Mouse (Mus musculus): ENCODE measurements around the gene Rab6b. TPM values are rescaled to one million over a fixed set of nuclear protein-coding genes. Genes with fewer than 3 reads are reported as not detected.

The Rab6b gene
- 6.8 and 8.4 TPM in 2 replicates for polyA plus RNA-seq (2016; fragmentation: Nextera tagmentation; extraction: Ambion mirVana)

DNA sequence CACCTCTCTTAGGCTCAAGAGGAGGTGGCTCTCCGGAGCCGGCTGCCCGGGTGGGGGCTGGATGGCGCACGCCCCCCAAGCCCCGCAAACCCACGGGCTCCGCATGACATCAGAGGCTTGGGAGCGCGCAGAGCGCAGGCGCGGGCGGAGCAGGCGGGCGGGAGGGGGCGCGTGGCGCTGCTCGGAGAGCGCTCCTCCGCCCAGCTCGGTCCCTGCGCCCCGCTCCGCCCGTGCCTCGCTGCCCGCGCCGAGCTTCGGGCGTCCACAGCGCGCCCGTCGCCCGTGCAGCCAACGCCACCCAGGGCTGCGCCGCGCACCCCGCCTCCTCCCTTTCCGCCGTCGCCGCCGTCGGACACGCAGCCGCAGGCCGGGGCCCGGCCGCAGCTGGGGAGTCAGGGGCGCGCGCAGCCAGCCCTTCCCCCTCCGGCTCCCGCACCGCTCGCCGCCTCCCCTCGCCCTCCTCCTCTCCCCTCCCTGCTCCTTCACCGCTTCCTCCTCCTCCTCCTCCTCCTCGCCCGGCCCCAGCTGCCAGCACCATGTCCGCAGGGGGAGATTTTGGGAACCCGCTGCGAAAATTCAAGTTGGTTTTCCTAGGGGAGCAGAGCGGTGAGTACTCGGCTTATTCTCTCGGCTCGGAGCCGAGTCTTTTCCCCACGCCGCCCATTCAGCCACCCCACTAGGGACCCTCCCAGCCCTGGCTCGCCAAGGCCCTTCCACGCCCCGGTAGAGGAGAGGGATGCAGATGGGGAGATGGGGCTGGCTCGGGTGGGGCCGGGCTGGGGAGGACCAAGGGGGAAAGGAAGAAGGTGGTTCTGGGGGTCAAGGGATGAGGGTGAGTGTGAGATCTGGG, at the start of gene Rab6b:
TSS of gene Rab6b (plus strand) at position 167 of the 850 bp plus-strand sequence.
- peak within 1 kb of the TSS; percentile 81 for H3K4me3 ChIP-seq
- DNase-seq (ENCODE audit: low spot score): peak; percentile 76
- H3K9me3 ChIP-seq: no peaks in the 10 kb centered on the region
- peaks cover 62% of the 10 kb centered on the region for H3K27me3 ChIP-seq (replicated peaks; ENCODE audit: low read depth, poor library complexity, severe bottlenecking)
- H3K36me3 ChIP-seq (replicated peaks): no peaks in the 10 kb centered on the region
- H3K27ac ChIP-seq (replicated peaks): peak within 1 kb of the TSS; percentile 86
- peaks cover 45% of the 10 kb centered on the region for H3K4me1 ChIP-seq
- WGBS: under 1% methylated on average over 80 of the region's 81 CpGs

DNA sequence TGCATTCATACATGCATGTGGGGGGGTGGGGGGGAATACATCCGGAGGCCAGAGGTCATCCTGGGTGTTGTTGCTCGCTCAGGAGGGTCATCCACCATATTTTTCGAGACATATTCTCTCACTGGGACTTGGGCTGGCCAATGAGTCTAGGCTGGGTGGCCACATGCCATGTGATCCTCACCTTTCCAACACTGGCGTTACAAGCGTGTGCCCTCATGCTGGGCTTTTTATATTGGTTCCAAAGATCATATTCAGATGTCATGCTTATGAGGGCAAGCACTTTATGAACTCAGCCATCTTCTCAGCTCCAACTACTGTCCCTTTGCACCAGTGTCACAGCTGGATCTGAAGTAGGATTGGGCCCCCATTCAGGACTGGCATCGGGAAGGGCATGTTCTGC, 48.0 kb upstream of the Rab6b start:
- H3K27me3 ChIP-seq (replicated peaks; ENCODE audit: low read depth, poor library complexity, severe bottlenecking): no peaks in the 10 kb centered on the region
- H3K9me3 ChIP-seq: no peaks in the 10 kb centered on the region
- H3K4me1 ChIP-seq: peaks cover 9% of the 10 kb centered on the region; the same call in 1 of the 2 replicates
- 92% methylated on average over 6 of the region's 6 CpGs for WGBS
- no peaks in the 10 kb centered on the region for H3K36me3 ChIP-seq (replicated peaks)
- DNase-seq (ENCODE audit: low spot score): no peak
- H3K27ac ChIP-seq (replicated peaks): no peak overlapping the region
- no peak overlapping the region for H3K4me3 ChIP-seq

DNA sequence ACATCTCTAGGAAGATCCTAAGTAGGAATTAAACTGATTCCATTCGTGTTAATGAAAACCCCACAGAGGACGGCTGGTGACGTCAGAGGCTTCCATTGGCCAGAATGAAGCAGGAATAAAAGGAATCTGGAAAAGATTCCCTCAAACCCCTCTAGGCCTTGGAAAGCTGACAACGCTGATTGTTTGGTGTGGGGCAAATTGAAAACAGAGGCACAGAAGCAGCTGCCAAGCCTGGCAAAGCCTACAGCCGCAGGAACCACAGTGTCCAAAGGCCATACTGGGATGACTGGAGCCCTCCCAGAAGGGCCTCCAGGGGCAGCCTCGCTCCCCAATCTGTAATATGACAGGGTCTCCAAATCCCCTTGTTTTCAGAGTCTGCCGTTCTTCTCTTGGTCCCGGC, 44.7 kb upstream of the Rab6b start:
- no peak overlapping the region for H3K4me3 ChIP-seq
- peak; percentile 24 for DNase-seq (ENCODE audit: low spot score)
- H3K4me1 ChIP-seq: peaks cover 9% of the 10 kb centered on the region; the same call in 1 of the 2 replicates
- no peaks in the 10 kb centered on the region for H3K9me3 ChIP-seq
- H3K27me3 ChIP-seq (replicated peaks; ENCODE audit: low read depth, poor library complexity, severe bottlenecking): no peaks in the 10 kb centered on the region
- 65% methylated on average over 8 of the region's 8 CpGs for WGBS
- no peak overlapping the region for H3K27ac ChIP-seq (replicated peaks)
- no peaks in the 10 kb centered on the region for H3K36me3 ChIP-seq (replicated peaks)

DNA sequence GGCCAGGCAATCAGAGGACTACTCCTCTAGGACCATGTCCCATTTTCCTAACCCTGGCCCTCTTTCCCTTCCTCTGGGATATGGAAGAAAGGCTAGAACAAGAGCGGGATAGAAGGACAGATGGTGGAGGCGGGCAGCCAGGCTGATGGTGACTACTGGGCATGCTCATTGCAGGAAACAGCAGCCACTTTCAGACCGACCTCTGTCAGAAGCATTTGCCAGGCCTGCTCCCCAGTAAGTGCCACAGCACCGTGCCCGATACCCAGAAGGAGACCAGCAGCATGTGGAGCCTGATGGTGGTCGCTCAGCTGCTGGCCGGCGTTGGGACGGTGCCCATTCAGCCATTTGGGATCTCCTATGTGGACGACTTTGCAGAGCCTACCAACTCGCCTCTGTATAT, 43.9 kb upstream of the Rab6b start:
- DNase-seq (ENCODE audit: low spot score): no peak
- no peak overlapping the region for H3K27ac ChIP-seq (replicated peaks)
- 92% methylated on average over 11 of the region's 11 CpGs for WGBS

DNA sequence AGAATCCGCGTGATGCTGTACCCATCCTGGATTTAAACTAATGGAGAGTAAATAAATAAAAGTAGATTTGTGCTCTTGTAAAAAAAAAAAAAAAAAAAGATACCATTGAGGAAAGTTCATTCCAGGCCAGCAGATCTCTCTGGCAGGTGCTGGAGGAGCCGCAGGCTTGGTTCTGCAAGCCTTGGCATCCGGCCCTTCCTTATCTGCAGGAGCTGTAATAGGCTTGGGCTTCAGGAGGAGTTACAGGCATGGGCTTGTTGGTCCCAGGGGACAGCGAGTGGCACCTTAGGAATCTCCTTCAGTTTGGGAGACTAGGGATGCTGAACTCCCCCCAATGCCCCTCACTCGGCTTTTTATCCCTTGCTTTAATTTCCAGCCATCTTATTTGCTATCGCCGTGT, 42.8 kb upstream of the Rab6b start:
- WGBS: 92% methylated on average over 8 of the region's 8 CpGs
- Histone ChIP-seq H3K36me3 (replicated peaks) (no peaks in the 10 kb centered on the region), H3K27me3 (replicated peaks; ENCODE audit: low read depth, poor library complexity, severe bottlenecking) (no peaks in the 10 kb centered on the region), H3K9me3 (no peaks in the 10 kb centered on the region), H3K27ac (replicated peaks) (no peak overlapping the region), H3K4me1 (peaks cover 9% of the 10 kb centered on the region; the same call in 1 of the 2 replicates), H3K4me3 (no peak overlapping the region)
- no peak for DNase-seq (ENCODE audit: low spot score)

More for the DNA sequence above, 43.9 kb upstream of the Rab6b start:
- Histone ChIP-seq H3K4me1 (peaks cover 9% of the 10 kb centered on the region; the same call in 1 of the 2 replicates), H3K27me3 (replicated peaks; ENCODE audit: low read depth, poor library complexity, severe bottlenecking) (no peaks in the 10 kb centered on the region), H3K4me3 (no peak overlapping the region), H3K36me3 (replicated peaks) (no peaks in the 10 kb centered on the region), H3K9me3 (no peaks in the 10 kb centered on the region)

DNA sequence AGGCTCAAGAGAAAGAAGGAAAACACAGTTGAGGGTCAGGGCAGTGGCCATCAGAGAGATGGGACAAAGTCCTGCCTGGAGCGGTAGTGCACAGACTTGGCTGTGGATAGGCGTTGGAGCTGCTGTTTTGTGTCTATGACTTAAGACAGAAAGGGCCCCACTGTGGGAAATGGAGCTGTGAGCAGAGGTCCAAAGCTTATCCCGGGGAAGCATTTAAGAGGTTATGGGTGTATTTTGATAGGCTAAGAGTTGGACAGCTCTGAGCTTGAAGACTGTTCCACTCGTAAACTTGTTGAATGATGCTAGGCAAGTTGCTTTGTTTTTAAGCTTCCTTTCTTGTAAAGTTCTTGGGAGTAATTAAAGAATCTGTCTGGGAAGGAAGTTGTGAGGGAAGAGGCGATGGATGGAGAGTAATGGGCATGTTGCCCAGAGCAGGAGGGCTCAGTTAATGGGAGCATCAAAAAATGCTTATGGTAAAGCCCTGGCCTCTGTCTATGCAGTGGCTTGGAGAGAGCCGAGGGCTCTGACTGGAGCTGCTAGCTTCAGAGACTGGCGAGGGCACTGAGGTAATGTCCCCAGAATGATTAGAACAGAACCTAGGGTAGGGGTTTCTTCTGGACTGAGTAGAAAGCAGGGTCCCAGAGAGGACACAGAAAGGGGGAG, 39.9 kb upstream of the Rab6b start:
- Histone ChIP-seq H3K36me3 (replicated peaks) (no peaks in the 10 kb centered on the region), H3K27me3 (replicated peaks; ENCODE audit: low read depth, poor library complexity, severe bottlenecking) (no peaks in the 10 kb centered on the region), H3K27ac (replicated peaks) (no peak overlapping the region), H3K9me3 (no peaks in the 10 kb centered on the region), H3K4me1 (peaks cover 6% of the 10 kb centered on the region; the same call in 1 of the 2 replicates), H3K4me3 (no peak overlapping the region)
- 92% methylated on average over 7 of the region's 7 CpGs for WGBS
- DNase-seq (ENCODE audit: low spot score): no peak

DNA sequence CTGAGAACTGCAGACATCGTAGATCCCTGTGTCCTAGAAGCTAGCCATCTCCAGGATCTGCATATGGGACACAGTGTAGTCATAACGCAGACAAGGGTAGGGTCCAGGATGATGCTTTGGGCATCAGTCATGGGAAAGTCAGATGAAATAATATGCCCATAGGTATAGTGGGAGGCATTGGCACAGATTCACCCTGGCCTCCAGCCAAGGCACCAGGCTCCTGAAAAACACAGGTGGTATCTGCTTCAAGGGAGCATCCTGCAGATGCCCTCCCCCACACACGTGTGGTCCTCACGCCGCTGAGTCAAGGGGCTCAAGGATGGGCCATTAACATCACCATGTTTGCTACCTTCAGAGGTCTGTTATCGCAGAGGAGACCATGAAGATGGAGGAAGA, 39.4 kb upstream of the Rab6b start:
- Histone ChIP-seq H3K4me3 (no peak overlapping the region), H3K27me3 (replicated peaks; ENCODE audit: low read depth, poor library complexity, severe bottlenecking) (no peaks in the 10 kb centered on the region), H3K9me3 (no peaks in the 10 kb centered on the region), H3K4me1 (peaks cover 2% of the 10 kb centered on the region; the same call in 1 of the 2 replicates), H3K36me3 (replicated peaks) (no peaks in the 10 kb centered on the region), H3K27ac (replicated peaks) (no peak overlapping the region)
- 93% methylated on average over 6 of the region's 6 CpGs for WGBS
- DNase-seq (ENCODE audit: low spot score): no peak

DNA sequence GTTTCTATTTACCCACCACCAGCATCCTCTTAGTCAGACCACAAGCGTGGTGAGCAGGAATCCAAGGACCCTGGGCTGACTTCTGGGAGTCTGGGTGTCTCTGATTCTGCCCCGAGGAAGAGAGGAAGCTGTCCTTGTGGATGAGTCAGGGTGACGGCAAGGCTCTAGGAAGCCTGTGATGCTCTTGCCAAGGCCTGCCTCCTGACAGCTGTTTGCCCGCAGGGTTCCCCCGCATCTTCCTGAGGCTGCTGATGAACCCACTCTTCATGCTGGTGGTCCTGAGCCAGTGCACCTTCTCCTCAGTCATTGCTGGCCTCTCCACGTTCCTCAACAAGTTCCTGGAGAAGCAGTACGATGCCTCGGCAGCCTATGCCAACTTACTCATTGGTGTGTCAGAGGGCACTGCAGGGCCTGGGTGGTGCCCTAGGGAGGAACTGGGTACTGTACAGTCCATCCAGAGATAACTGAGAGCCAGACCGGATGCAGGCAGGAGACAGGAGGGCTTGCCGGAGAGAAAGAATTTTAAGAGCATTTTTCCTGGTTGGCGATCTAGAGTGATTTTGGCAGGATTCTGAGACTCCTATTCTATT, 38.6 kb upstream of the Rab6b start:
- DNase-seq (ENCODE audit: low spot score): no peak
- no peaks in the 10 kb centered on the region for H3K9me3 ChIP-seq
- H3K4me3 ChIP-seq: no peak overlapping the region
- H3K4me1 ChIP-seq: no peaks in the 10 kb centered on the region
- H3K27ac ChIP-seq (replicated peaks): no peak overlapping the region
- WGBS: 88% methylated on average over 11 of the region's 11 CpGs
- H3K27me3 ChIP-seq (replicated peaks; ENCODE audit: low read depth, poor library complexity, severe bottlenecking): no peaks in the 10 kb centered on the region
- H3K36me3 ChIP-seq (replicated peaks): no peaks in the 10 kb centered on the region

DNA sequence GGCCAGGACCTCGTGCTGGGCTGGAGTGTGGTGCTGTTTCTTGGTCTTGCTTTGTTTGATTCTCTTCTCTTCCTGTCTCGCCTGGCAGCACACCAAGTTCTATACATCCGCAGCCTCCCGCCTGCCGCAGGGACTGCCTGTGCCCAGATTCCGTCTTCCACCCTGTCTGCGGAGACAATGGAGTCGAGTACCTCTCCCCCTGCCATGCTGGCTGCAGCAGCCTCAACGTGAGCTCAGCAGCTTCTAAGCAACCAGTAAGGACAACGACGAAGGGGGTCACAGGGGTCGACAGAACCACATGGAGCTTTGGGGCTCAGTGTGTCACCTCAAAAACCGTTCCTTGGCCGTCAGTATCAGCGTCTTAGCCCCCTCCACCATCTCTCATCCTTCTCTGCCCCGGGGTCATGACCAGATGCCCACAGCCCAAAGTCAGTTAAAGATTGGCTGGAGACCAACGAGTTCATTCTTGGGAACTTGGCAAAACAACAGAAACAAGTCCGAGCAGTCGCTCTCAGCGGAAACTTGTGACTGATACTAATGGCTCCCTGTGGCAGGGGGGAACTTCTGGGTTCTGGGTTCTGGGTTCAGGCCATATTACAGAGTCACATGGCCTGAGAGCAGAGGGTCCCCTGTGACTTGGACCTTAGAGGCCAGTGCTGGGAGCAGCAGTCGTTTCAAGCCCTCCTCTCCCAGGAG, 34.6 kb upstream of the Rab6b start:
- no peaks in the 10 kb centered on the region for H3K36me3 ChIP-seq (replicated peaks)
- H3K4me3 ChIP-seq: no peak overlapping the region
- no peaks in the 10 kb centered on the region for H3K9me3 ChIP-seq
- DNase-seq (ENCODE audit: low spot score): no peak
- H3K27me3 ChIP-seq (replicated peaks; ENCODE audit: low read depth, poor library complexity, severe bottlenecking): no peaks in the 10 kb centered on the region
- H3K27ac ChIP-seq (replicated peaks): no peak overlapping the region
- H3K4me1 ChIP-seq: no peaks in the 10 kb centered on the region
- 85% methylated on average over 21 of the region's 21 CpGs for WGBS

DNA sequence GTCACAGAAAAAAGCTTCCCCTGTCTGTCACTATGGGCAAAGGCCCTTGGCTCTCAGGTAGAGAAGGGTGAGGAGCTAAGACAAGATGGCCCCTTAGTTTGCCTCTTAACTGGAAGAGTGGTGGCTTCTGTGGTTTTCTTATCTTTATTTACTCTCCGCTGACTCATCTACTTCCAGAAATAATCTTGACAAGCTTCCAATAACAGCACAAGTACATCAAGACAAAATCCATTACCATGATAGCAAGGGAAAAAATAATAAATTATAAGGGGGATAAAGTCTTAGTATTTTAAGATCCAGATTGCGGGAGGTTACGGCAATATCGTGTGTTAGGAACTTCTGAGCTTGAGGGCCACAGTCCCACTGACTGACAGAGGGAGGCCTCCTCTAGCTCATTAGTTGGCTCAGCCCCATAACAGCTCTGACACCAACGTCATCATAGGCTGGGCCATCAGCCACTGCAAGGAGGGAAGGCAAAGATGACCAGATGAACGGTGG, 33.3 kb upstream of the Rab6b start:
- H3K36me3 ChIP-seq (replicated peaks): no peaks in the 10 kb centered on the region
- H3K4me3 ChIP-seq: no peak overlapping the region
- no peaks in the 10 kb centered on the region for H3K9me3 ChIP-seq
- no peak for DNase-seq (ENCODE audit: low spot score)
- no peaks in the 10 kb centered on the region for H3K4me1 ChIP-seq
- 96% methylated on average over 6 of the region's 6 CpGs for WGBS
- H3K27ac ChIP-seq (replicated peaks): no peak overlapping the region
- no peaks in the 10 kb centered on the region for H3K27me3 ChIP-seq (replicated peaks; ENCODE audit: low read depth, poor library complexity, severe bottlenecking)

DNA sequence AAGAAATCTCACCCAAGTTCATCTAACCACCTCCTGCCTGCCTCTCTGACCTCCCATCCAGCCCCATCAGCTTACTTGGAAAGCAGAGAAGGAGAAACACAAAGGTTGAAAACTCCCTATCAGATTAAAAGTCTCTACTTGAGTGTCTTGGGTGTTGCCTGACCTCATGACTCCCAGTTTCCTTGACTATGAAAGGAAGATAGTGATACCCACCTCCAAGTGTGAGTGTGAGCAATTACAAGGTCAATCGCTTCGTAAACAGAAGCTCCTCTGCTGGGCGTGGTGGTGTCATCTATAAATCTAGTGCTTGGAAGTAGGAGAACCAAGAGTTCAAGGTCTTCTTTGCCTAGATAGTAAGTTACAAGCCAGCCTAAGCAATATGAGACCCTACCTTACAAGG, 31.4 kb upstream of the Rab6b start:
- Histone ChIP-seq H3K9me3 (no peaks in the 10 kb centered on the region), H3K36me3 (replicated peaks) (no peaks in the 10 kb centered on the region), H3K27me3 (replicated peaks; ENCODE audit: low read depth, poor library complexity, severe bottlenecking) (no peaks in the 10 kb centered on the region), H3K27ac (replicated peaks) (no peak overlapping the region), H3K4me3 (no peak overlapping the region), H3K4me1 (no peaks in the 10 kb centered on the region)
- no peak for DNase-seq (ENCODE audit: low spot score)
- WGBS: 92% methylated on average over 3 of the region's 3 CpGs

Data from embryonic facial prominence, embryonic 10.5 days (tissue).